Mouse (Mus musculus) brain, embryonic 14.5 days (tissue): ENCODE data around the gene Acadsb.

ENCODE experiments used
- CTCF ChIP-seq: fragments of 200-500 bp; IDR thresholded peaks from 2 replicates; pipeline ENCODE4 v1.5.1; 2012; ENCODE audit warnings: inconsistent platforms, mild to moderate bottlenecking, moderate library complexity, borderline replicate concordance; ENCODE audit not compliant: insufficient read depth, insufficient read length; ENCODE audit errors: extremely low read depth
- POLR2A ChIP-seq: fragments of 200-500 bp; IDR thresholded peaks from 2 replicates; pipeline ENCODE4 v1.6.1; 2012; ENCODE audit warnings: mild to moderate bottlenecking, inconsistent platforms, borderline replicate concordance; ENCODE audit not compliant: poor library complexity, insufficient read depth, insufficient read length, severe bottlenecking; ENCODE audit errors: extremely low read depth

GRCm38 (mm10) chr7:131434276-131434675 lies 23.9 kb downstream of the Acadsb start:
- TF ChIP-seq CTCF, result no peak
- TF ChIP-seq POLR2A, result no peak
